Mouse (Mus musculus) CH12.LX (cell line): ENCODE results near the gene Fli1. TPM values are rescaled to one million over a fixed set of nuclear protein-coding genes. Genes with fewer than 3 reads are reported as not detected.

Source experiments
- DNase-seq: peaks from one replicate; pipeline ENCODE4 v3.0.0-alpha.2; 2013; ENCODE audit errors: extremely low read depth
- H3K27ac ChIP-seq: 2 replicates; pipeline ENCODE4 v1.5.1; 2012; ENCODE audit warnings: low read depth, mild to moderate bottlenecking, control low read depth, moderate library complexity; ENCODE audit not compliant: insufficient read depth
- H3K27me3 ChIP-seq: replicated peaks from 2 replicates; pipeline ENCODE3; 2012; ENCODE audit warnings: inconsistent platforms
- H3K36me3 ChIP-seq, 2 experiments: replicated peaks in 1 of 2; 2 replicates each; pipeline versions ENCODE3 to v1.6.1; 2012; ENCODE audit warnings: inconsistent platforms in 1 of 2, low read length in 1 of 2, mild to moderate bottlenecking in 1 of 2, mixed read lengths in 1 of 2, moderate library complexity in 1 of 2; ENCODE audit not compliant: control insufficient read depth in 1 of 2, insufficient read depth in 1 of 2
- H3K4me1 ChIP-seq, 2 experiments: 2 replicates each; pipeline ENCODE4 v1.6.1; 2012; ENCODE audit warnings: inconsistent platforms in 1 of 2, moderate library complexity in 1 of 2; ENCODE audit not compliant: insufficient read depth in 2 of 2, control insufficient read depth in 1 of 2
- H3K4me2 ChIP-seq: 2 replicates; pipeline ENCODE4 v1.6.1; 2012; ENCODE audit warnings: low read depth, mild to moderate bottlenecking, control low read depth; ENCODE audit not compliant: poor library complexity, insufficient read depth, severe bottlenecking
- H3K4me3 ChIP-seq, 3 experiments: fragments of 150-350 bp in 1 of 3; sonication (generic) in 1 of 3; replicated peaks in 1 of 3; 2 replicates each; pipeline versions ENCODE3 to v1.5.1; 2011 to 2012; ENCODE audit warnings: low read depth in 2 of 3, low read length in 2 of 3, mild to moderate bottlenecking in 2 of 3, moderate library complexity in 2 of 3, control low read depth in 1 of 3, improper control_type of control experiment in 1 of 3, inconsistent platforms in 1 of 3, mixed read lengths in 1 of 3; ENCODE audit not compliant: poor library complexity in 1 of 3
- H3K79me2 ChIP-seq: replicated peaks from 2 replicates; pipeline ENCODE4 v1.6.1; 2012; ENCODE audit warnings: mild to moderate bottlenecking, moderate library complexity; ENCODE audit not compliant: control insufficient read depth, poor library complexity, insufficient read depth, severe bottlenecking; ENCODE audit errors: extremely low read depth
- H3K9ac ChIP-seq: 2 replicates; pipeline ENCODE4 v1.6.1; 2012; ENCODE audit warnings: low read depth, mild to moderate bottlenecking, control low read depth, moderate library complexity; ENCODE audit not compliant: insufficient read depth
- H3K9me3 ChIP-seq: replicated peaks from 2 replicates; pipeline ENCODE3; 2012; ENCODE audit warnings: low read length, inconsistent platforms, mixed read lengths
- BHLHE40 ChIP-seq: IDR thresholded peaks from 2 replicates; pipeline ENCODE4 v1.6.1; 2011; ENCODE audit warnings: mild to moderate bottlenecking, low read depth, low read length, improper control_type of control experiment
- CHD1 ChIP-seq: IDR thresholded peaks from 2 replicates; pipeline ENCODE4 v1.6.1; 2012; ENCODE audit warnings: low read depth, low read length, improper control_type of control experiment, inconsistent platforms
- CHD2 ChIP-seq: IDR thresholded peaks from 2 replicates; pipeline ENCODE4 v1.6.1; 2011; ENCODE audit warnings: low read length, improper control_type of control experiment
- CTCF ChIP-seq, 2 experiments: IDR thresholded peaks in 1 of 2; conservative IDR thresholded peaks in 1 of 2; 2 replicates each; pipeline ENCODE4 v1.5.1; 2011 to 2012; ENCODE audit warnings: low read depth in 2 of 2, low read length in 2 of 2, improper control_type of control experiment in 1 of 2, inconsistent platforms in 1 of 2, mild to moderate bottlenecking in 1 of 2, moderate library complexity in 1 of 2
- E2F4 ChIP-seq: IDR thresholded peaks from 2 replicates; pipeline ENCODE4 v1.6.1; 2011; ENCODE audit warnings: low read depth, low read length, improper control_type of control experiment; ENCODE audit not compliant: insufficient replicate concordance
- ELF1 ChIP-seq: IDR thresholded peaks from 2 replicates; pipeline ENCODE4 v1.6.1; 2014; ENCODE audit warnings: low read depth, mild to moderate bottlenecking, inconsistent platforms, low read length, improper control_type of control experiment
- EP300 ChIP-seq: IDR thresholded peaks from 2 replicates; pipeline ENCODE4 v1.6.1; 2011; ENCODE audit warnings: low read length, improper control_type of control experiment
- ETS1 ChIP-seq: conservative IDR thresholded peaks from 2 replicates; pipeline ENCODE4 v1.6.1; 2012; ENCODE audit warnings: low read depth, mild to moderate bottlenecking, inconsistent platforms, low read length, improper control_type of control experiment, moderate library complexity
- GABPA ChIP-seq: IDR thresholded peaks from 2 replicates; pipeline ENCODE4 v1.6.1; 2012; ENCODE audit warnings: low read depth, low read length, improper control_type of control experiment, inconsistent platforms; ENCODE audit not compliant: insufficient replicate concordance
- HCFC1 ChIP-seq: IDR thresholded peaks from 2 replicates; pipeline ENCODE4 v1.6.1; 2012; ENCODE audit warnings: low read depth, mild to moderate bottlenecking, inconsistent platforms, low read length, improper control_type of control experiment
- IRF4 ChIP-seq: IDR thresholded peaks from 2 replicates; pipeline ENCODE4 v1.6.1; 2014; ENCODE audit warnings: low read depth, mild to moderate bottlenecking, inconsistent platforms, low read length, improper control_type of control experiment
- JUN ChIP-seq: IDR thresholded peaks from 2 replicates; pipeline ENCODE4 v1.6.1; 2011; ENCODE audit warnings: low read depth, mild to moderate bottlenecking, low read length, improper control_type of control experiment, moderate library complexity; ENCODE audit not compliant: insufficient read depth
- JUND ChIP-seq: conservative IDR thresholded peaks from 2 replicates; pipeline ENCODE4 v1.6.1; 2011; ENCODE audit warnings: low read depth, low read length, improper control_type of control experiment
- KAT2A ChIP-seq: IDR thresholded peaks from 2 replicates; pipeline ENCODE4 v1.6.1; 2012; ENCODE audit warnings: low read length, improper control_type of control experiment, inconsistent platforms; ENCODE audit not compliant: insufficient replicate concordance
- MAFK ChIP-seq: IDR thresholded peaks from 2 replicates; pipeline ENCODE4 v1.6.1; 2011; ENCODE audit warnings: low read length, improper control_type of control experiment; ENCODE audit not compliant: insufficient replicate concordance
- MAX ChIP-seq: IDR thresholded peaks from 2 replicates; pipeline ENCODE4 v1.6.1; 2011; ENCODE audit warnings: low read length, improper control_type of control experiment
- MAZ ChIP-seq: IDR thresholded peaks from 2 replicates; pipeline ENCODE4 v1.6.1; 2012; ENCODE audit warnings: low read depth, mild to moderate bottlenecking, inconsistent platforms, low read length, improper control_type of control experiment, moderate library complexity
- MEF2A ChIP-seq: IDR thresholded peaks from 2 replicates; pipeline ENCODE4 v1.6.1; 2014; ENCODE audit warnings: low read depth, mild to moderate bottlenecking, inconsistent platforms, low read length, improper control_type of control experiment, borderline replicate concordance
- MXI1 ChIP-seq: IDR thresholded peaks from 2 replicates; pipeline ENCODE4 v1.6.1; 2011; ENCODE audit warnings: mild to moderate bottlenecking, low read depth, low read length, improper control_type of control experiment
- MYC ChIP-seq: IDR thresholded peaks from 2 replicates; pipeline ENCODE4 v1.6.1; 2011; ENCODE audit warnings: low read depth, mild to moderate bottlenecking, improper control_type of control experiment, low read length
- NELFE ChIP-seq: IDR thresholded peaks from 2 replicates; pipeline ENCODE4 v1.6.1; 2011; ENCODE audit warnings: low read depth, low read length, improper control_type of control experiment
- NRF1 ChIP-seq: IDR thresholded peaks from 2 replicates; pipeline ENCODE4 v1.6.1; 2014; ENCODE audit warnings: low read depth, mild to moderate bottlenecking, inconsistent platforms, low read length, improper control_type of control experiment, moderate library complexity
- PAX5 ChIP-seq: IDR thresholded peaks from 2 replicates; pipeline ENCODE4 v1.6.1; 2012; ENCODE audit warnings: low read length, inconsistent platforms, mixed read lengths
- POLR2A ChIP-seq: IDR thresholded peaks from 2 replicates; pipeline ENCODE4 v1.6.1; 2011; ENCODE audit warnings: low read depth, mild to moderate bottlenecking, improper control_type of control experiment, low read length
- POLR2AphosphoS2 ChIP-seq: IDR thresholded peaks from 2 replicates; pipeline ENCODE4 v1.6.1; 2011; ENCODE audit warnings: low read depth, low read length, improper control_type of control experiment
- RAD21 ChIP-seq: IDR thresholded peaks from 2 replicates; pipeline ENCODE4 v1.6.1; 2011; ENCODE audit warnings: low read depth, mild to moderate bottlenecking, low read length, improper control_type of control experiment, moderate library complexity
- RCOR1 ChIP-seq: conservative IDR thresholded peaks from 2 replicates; pipeline ENCODE4 v1.6.1; 2012; ENCODE audit warnings: low read depth, mild to moderate bottlenecking, inconsistent platforms, low read length, improper control_type of control experiment
- SIN3A ChIP-seq: IDR thresholded peaks from 2 replicates; pipeline ENCODE4 v1.6.1; 2012; ENCODE audit warnings: low read length, improper control_type of control experiment, inconsistent platforms
- SMC3 ChIP-seq: IDR thresholded peaks from 2 replicates; pipeline ENCODE4 v1.6.1; 2011; ENCODE audit warnings: low read depth, low read length, improper control_type of control experiment
- TBP ChIP-seq: conservative IDR thresholded peaks from 2 replicates; pipeline ENCODE4 v1.6.1; 2011; ENCODE audit warnings: low read depth, low read length, improper control_type of control experiment
- TCF12 ChIP-seq: IDR thresholded peaks from 2 replicates; pipeline ENCODE4 v1.6.1; 2014; ENCODE audit warnings: low read depth, mild to moderate bottlenecking, inconsistent platforms, low read length, improper control_type of control experiment
- UBTF ChIP-seq: IDR thresholded peaks from 2 replicates; pipeline ENCODE4 v1.6.1; 2012; ENCODE audit warnings: low read depth, mild to moderate bottlenecking, inconsistent platforms, low read length, improper control_type of control experiment, moderate library complexity
- USF1 ChIP-seq: IDR thresholded peaks from 2 replicates; pipeline ENCODE4 v1.6.1; 2014; ENCODE audit warnings: low read depth, mild to moderate bottlenecking, inconsistent platforms, low read length, improper control_type of control experiment
- USF2 ChIP-seq: conservative IDR thresholded peaks from 2 replicates; pipeline ENCODE4 v1.6.1; 2011; ENCODE audit warnings: low read depth, low read length, improper control_type of control experiment
- ZC3H11A ChIP-seq: IDR thresholded peaks from 2 replicates; pipeline ENCODE4 v1.6.1; 2012; ENCODE audit warnings: low read depth, mild to moderate bottlenecking, inconsistent platforms, low read length, improper control_type of control experiment
- ZKSCAN1 ChIP-seq: IDR thresholded peaks from 2 replicates; pipeline ENCODE4 v1.6.1; 2012; ENCODE audit warnings: low read depth, inconsistent platforms, low read length, improper control_type of control experiment, borderline replicate concordance
- ZMIZ1 ChIP-seq: IDR thresholded peaks from 2 replicates; pipeline ENCODE4 v1.6.1; 2012; ENCODE audit warnings: low read depth, mild to moderate bottlenecking, inconsistent platforms, low read length, improper control_type of control experiment
- ZNF384 ChIP-seq: IDR thresholded peaks from 2 replicates; pipeline ENCODE4 v1.6.1; 2012; ENCODE audit warnings: low read depth, low read length, improper control_type of control experiment, inconsistent platforms
- dilution Hi-C: fragments of 300-500 bp; cut with MboI; formaldehyde crosslinking; loops from 2 replicates; pipeline ENCODE4 v1.14.3; 2020; ENCODE audit warnings: low sequenced_read_pairs; ENCODE audit not compliant: extremely low pct_unique_long_range_greater_than_20kb, extremely low pct_ligation_motif_present
- in situ Hi-C: fragments of 300-500 bp; cut with MboI; formaldehyde crosslinking; loops from 3 replicates; pipeline ENCODE4 v1.14.3; 2019; ENCODE audit warnings: low sequenced_read_pairs, low pct_ligation_motif_present, low pct_unique_long_range_greater_than_20kb, mixed read lengths
- polyA plus RNA-seq: library from polyadenylated mRNA; unstranded; fragments of >175 nt; gene quantifications from 2 replicates; pipeline ENCODE4 v1.2.1, GENCODE M21; 2012; ENCODE audit warnings: low read depth; ENCODE audit not compliant: insufficient read length
- total RNA-seq, 2 experiments: library from RNA; depleted of rRNA; stranded (reverse); fragments of 300-350 nt in 1 of 2; fragments of >200 nt in 1 of 2; gene quantifications; 2 replicates each; pipeline ENCODE4 v1.2.3; 2012 to 2014

Fli1 gene
- total and polyA plus RNA-seq, 3 experiments, result 20.3 to 29.3 (median 20.8) TPM

GRCm38 (mm10) chr9:32508648-32509047, 34.0 kb downstream of the Fli1 start:
- peak overlapping the region; percentile 95 for H3K4me2 ChIP-seq
- in situ Hi-C loops (no loop called here), dilution Hi-C loops (no loop called here)
- DNase-seq, result peak; percentile 77
- H3K27me3 ChIP-seq, result no peaks in the 10 kb centered on the region
- peak overlapping the region; percentile 63 for H3K9ac ChIP-seq
- peak overlapping the region; percentile 39 to 51 (median 46) for H3K4me3 ChIP-seq
- H3K9me3 ChIP-seq, result no peaks in the 10 kb centered on the region
- TF ChIP-seq CHD1 (peak; percentile 85; the same call in 1 of the 2 replicates), MEF2A (peak; percentile 53; the same call in 1 of the 2 replicates), IRF4 (peak; percentile 64; the same call in 1 of the 2 replicates), ELF1 (peak; percentile 68), MAZ (peak; percentile 66; the same call in 1 of the 2 replicates), SIN3A (peak; percentile 87), UBTF (no peak), RAD21 (no peak; the same call in 1 of the 2 replicates), MAFK (no peak), E2F4 (no peak), MAX (0 out of 2 replicates have a peak, but pooled peaks have one; percentile 6), ZNF384 (no peak), POLR2A (peak; percentile 53), CHD2 (peak; percentile 71; the same call in 1 of the 2 replicates), SMC3 (no peak; the same call in 1 of the 2 replicates), USF1 (no peak), EP300 (peak; percentile 67), ZMIZ1 (0 out of 2 replicates have a peak, but pooled peaks have one; percentile 10), CTCF (conservative IDR thresholded peaks at IDR 0.05 in 1 of 2, IDR thresholded peaks at IDR 0.05 in 1 of 2; ENCODE audit: low read depth in 2 of 2, low read length in 2 of 2) (no peak), NRF1 (0 out of 2 replicates have a peak, but pooled peaks have one; percentile 32), USF2 (no peak), ETS1 (peak; percentile 30; the same call in 1 of the 2 replicates), PAX5 (no peak), TBP (peak; percentile 82), MYC (no peak), HCFC1 (no peak), ZKSCAN1 (no peak), MXI1 (no peak; the same call in 1 of the 2 replicates), RCOR1 (no peak), TCF12 (peak; percentile 48; the same call in 1 of the 2 replicates), JUND (no peak), NELFE (no peak), BHLHE40 (peak; percentile 76), KAT2A (0 out of 2 replicates have a peak, but pooled peaks have one; percentile 2), ZC3H11A (no peak), GABPA (no peak), POLR2AphosphoS2 (no peak; the same call in 1 of the 2 replicates), JUN (no peak)
- H3K4me1 ChIP-seq, result peaks cover 34 to 91% of the 10 kb centered on the region in 2 experiments
- H3K36me3 ChIP-seq, result peaks cover 0 to 30% of the 10 kb centered on the region in 2 experiments
- peaks cover 68% of the 10 kb centered on the region for H3K79me2 ChIP-seq
- peak overlapping the region; percentile 95 for H3K27ac ChIP-seq
